ENCODE assay signal across 21 mouse cellular contexts in the genomic region with DNA sequence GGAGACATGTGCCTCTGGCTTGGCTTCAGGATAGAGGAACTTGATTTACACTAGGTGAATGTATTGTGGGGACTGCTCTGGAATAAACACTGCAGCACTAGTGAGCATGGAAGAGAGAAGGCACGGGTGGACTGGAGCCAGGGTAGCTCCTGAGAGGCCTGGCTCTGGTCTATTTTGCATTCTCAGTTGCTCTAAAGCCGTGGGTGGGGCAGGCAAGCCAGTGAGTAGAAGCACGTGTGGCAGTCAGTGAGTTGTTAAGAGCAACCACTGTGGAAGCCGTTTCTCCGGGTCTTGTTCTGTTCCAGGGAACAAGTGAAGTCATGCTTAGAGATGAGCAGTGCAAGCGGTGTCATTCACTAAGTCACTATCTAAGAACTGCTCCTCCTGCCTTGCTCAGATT.
"Had no signal": no experiment of that assay in that cellular context is flagged by ENCODE, and none has a peak within 500 bp of the region (broad histone marks: within the 10 kb centered on the region; RNA-seq: fewer than 3 reads in every experiment).

No protein-coding gene starts in this region.

- H3K27ac ChIP-seq: heart, embryonic 15.5 days; hindbrain, embryonic 13.5 days; hindbrain, embryonic 15.5 days; hindbrain, postnatal 0 days; kidney, embryonic 15.5 days; kidney, postnatal 0 days; limb, embryonic 13.5 days; limb, embryonic 15.5 days; liver, embryonic 13.5 days; liver, embryonic 15.5 days had no signal

- H3K4me3 ChIP-seq: heart, embryonic 13.5 days; heart, embryonic 15.5 days; hindbrain, embryonic 13.5 days; hindbrain, embryonic 15.5 days; kidney, embryonic 15.5 days; limb, embryonic 13.5 days; limb, embryonic 15.5 days; liver, embryonic 13.5 days; liver, embryonic 15.5 days had no signal

- H3K27me3 ChIP-seq: heart, embryonic 13.5 days; heart, embryonic 15.5 days; hindbrain, embryonic 13.5 days; hindbrain, embryonic 15.5 days; kidney, embryonic 15.5 days; limb, embryonic 13.5 days; limb, embryonic 15.5 days; liver, embryonic 13.5 days; liver, embryonic 15.5 days had no signal

- H3K4me1 ChIP-seq: hindbrain, embryonic 13.5 days; hindbrain, embryonic 15.5 days; kidney, embryonic 15.5 days; limb, embryonic 13.5 days; limb, embryonic 15.5 days; liver, embryonic 13.5 days; liver, embryonic 15.5 days had no signal

- H3K36me3 ChIP-seq: liver, embryonic 13.5 days; liver, embryonic 15.5 days had no signal

- DNase-seq: gastrocnemius, postnatal 14 days; gastrocnemius, postnatal 36 days; kidney, adult 11 months; kidney, adult 2 months; kidney, adult 9 months; kidney, postnatal 14 days; kidney, postnatal 36 days; layer of hippocampus, postnatal 36 days; left cerebral cortex, postnatal 4 days; liver, embryonic 13.5 days; liver, postnatal 0 days had no signal

- H3K9me3 ChIP-seq: heart, embryonic 13.5 days; heart, embryonic 15.5 days; hindbrain, embryonic 13.5 days; hindbrain, embryonic 15.5 days; kidney, embryonic 15.5 days; limb, embryonic 13.5 days; limb, embryonic 15.5 days; liver, embryonic 13.5 days; liver, embryonic 15.5 days had no signal
